Mouse (Mus musculus): ENCODE results near the gene Elovl6.
A peak's percentile ranks its signal among the peaks of the same experiment; 100 is the strongest.

Elovl6 gene

DNA sequence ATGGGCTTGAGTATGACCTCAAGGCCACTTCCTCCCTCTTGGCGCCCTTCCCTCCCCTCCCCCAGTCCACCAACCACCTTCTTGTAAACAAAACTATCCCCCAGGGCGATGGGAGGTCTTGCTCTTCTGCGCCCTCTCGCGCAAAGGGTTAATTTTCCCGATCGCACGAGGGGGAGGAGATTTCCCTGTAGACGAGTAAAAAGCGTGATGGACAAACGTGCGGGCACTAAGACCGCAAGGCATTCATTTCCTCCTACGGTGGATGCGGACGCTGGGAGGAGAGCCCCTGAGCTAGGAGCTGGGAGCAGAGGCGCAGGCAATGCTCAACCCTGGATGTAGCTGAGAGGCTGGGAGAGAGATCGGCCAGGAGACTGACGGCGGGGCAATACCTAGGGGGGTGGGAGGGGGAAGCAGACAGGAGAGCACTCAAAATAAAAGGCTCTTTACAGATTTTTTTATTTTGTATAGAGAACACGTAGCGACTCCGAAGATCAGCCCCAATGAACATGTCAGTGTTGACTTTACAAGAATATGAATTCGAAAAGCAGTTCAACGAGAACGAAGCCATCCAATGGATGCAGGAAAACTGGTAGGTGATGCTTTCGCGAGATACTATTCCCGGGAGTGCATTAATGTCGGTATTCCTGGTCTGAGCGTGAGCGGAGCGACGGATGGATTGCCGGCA, at the start of gene Elovl6:
TSS of gene Elovl6 (plus strand) at position 176 of the 685 bp plus-strand sequence.
- peak; percentile 63 to 66 for DNase-seq (ENCODE audit: low spot score in 2 of 2)

DNA sequence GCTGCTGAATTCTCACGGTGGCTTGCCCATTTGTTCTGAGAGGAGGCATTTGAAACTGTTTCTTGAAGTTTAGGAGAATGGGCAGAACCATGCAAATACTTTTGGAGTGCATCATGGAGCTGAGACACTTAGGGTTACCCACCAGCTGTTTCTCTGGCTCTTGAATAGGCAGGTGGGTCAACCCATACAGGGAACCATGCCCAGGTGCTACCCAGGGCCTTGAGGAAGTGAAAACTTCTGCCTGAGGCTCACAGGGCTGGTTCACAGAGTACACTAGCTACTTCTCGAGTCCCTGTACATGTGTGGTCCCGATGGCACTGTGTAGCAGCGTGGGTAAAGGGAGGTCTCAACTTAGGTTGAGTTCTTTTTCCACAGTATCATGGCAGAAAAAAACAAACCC, 43.4 kb upstream of the Elovl6 start:
- no peak for DNase-seq (ENCODE audit: low spot score in 2 of 2)

- DNase-seq (ENCODE audit: low spot score in 2 of 2), result no peak
Observed at GRCm38 (mm10) chr3:129494123-129494522, 38.0 kb upstream of the Elovl6 start.

GRCm38 (mm10) chr3:129494731-129495130, 37.4 kb upstream of the Elovl6 start:
- DNase-seq (ENCODE audit: low spot score in 2 of 2), result no peak

GRCm38 (mm10) chr3:129503781-129504180, 28.4 kb upstream of the Elovl6 start:
- DNase-seq (ENCODE audit: low spot score in 2 of 2), result no peak

- no peak for DNase-seq (ENCODE audit: low spot score in 2 of 2)
Observed at GRCm38 (mm10) chr3:129504928-129505327, 27.2 kb upstream of the Elovl6 start.

- DNase-seq (ENCODE audit: low spot score in 2 of 2), result no peak
Observed at GRCm38 (mm10) chr3:129507736-129508135, 24.4 kb upstream of the Elovl6 start.

- DNase-seq (ENCODE audit: low spot score in 2 of 2), result no peak
Observed at GRCm38 (mm10) chr3:129508571-129508970, 23.6 kb upstream of the Elovl6 start.

- DNase-seq (ENCODE audit: low spot score in 2 of 2), result peak; percentile 30 to 66
Observed at GRCm38 (mm10) chr3:129509725-129510124, 22.4 kb upstream of the Elovl6 start.

DNA sequence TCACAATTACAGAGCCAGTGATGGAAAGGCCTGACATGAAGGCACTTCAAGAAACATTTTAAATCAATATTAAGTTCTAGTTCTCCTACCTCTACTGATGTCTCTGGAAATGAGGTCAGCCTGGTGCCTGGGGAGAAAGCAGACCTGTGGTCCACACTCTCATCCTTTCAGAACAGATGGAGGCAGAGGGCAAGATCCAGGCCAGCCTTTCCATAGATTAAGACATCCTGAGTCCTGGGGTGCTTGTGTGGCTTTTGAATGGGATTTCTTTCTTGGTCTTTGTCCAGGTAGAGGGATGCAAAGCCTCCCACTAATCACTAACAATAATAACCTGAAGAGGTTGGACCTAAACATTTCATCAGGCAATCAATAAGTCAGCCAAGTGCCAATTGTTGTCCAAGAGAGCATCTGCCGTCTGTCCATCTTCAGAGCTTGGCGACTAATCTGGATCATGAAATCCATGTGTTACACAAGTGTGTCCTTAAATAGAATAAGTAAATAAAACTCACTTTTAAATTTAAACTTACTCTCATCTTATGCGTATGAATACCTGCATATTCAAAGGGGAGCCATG, 16.2 kb upstream of the Elovl6 start:
- no peak for DNase-seq (ENCODE audit: low spot score in 2 of 2)

- no peak for DNase-seq (ENCODE audit: low spot score in 2 of 2)
Observed at GRCm38 (mm10) chr3:129520499-129520898, 11.7 kb upstream of the Elovl6 start.

DNA sequence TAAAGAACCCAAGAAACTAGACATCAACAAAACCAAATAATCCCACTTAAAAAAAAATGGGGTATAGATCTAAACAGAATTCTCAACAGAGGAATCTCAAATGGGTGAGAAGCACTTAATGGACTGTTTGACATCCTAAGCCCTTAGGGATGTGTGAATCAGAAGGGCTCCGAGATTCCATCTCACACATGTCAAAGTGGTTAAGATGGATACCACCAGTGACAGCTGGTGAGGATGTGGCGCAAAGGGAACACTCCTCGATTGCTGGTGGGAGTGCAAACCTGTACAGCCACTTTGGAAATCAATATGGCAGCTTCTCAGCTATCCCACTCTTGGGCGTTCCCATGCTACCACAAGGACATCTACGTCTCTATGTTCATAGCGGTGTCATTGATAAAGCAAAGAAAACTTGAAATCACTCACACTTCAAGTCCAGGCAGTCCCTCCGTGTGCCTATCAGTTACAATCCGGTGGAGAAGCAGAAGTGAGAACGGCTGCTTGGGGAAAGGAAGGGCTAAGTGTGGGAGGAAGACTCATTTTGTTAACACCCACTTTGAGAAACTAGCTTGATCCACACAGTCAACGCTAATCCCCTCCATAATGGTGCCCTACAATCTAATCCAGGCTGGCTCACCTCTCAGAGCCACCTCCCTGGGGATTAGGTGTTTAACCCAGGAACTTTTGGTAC, 8.6 kb upstream of the Elovl6 start:
- DNase-seq (ENCODE audit: low spot score in 2 of 2), result no peak

DNA sequence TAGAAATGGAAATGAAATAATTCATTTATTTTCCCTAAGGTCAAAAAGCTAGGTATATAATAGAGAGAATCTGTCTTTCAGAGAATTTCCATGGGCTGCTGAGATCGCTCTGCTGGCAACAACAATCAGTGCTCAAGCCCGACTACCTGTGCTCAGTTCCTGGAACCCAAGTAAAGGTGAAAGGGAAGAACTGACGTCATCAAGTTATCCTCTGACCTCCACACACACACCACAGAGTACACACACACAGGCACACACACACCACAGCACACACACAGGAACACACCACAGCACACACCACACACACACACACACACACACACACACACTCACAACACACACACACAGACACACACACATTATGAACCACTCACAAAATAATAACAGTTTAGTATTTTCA, 5.1 kb upstream of the Elovl6 start:
- no peak for DNase-seq (ENCODE audit: low spot score in 2 of 2)

DNA sequence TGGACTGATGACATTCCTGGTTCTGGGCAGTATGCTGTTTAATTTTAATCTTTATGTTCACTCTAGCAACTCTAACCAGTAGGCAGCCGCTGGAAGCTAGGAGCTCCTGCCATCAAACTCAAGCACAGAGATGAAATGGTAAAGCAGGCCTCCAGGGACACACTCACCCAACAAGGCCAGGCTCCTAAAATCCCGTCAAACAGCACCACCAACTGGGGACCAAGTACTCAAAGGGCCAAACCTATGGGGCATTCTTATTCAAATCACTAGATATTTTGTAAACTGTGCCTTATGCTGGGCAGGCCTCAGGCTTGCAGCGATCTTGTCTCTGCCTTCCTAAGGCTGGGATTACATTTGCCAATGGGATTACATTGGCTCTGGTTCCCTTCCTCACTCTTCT, 2.8 kb upstream of the Elovl6 start:
- no peak for DNase-seq (ENCODE audit: low spot score in 2 of 2)

- no peak for DNase-seq (ENCODE audit: low spot score in 2 of 2)
Observed at GRCm38 (mm10) chr3:129530461-129530860, 1.7 kb upstream of the Elovl6 start.

- no peak for DNase-seq (ENCODE audit: low spot score in 2 of 2)
Observed at GRCm38 (mm10) chr3:129532865-129533742, 949 bp downstream of the Elovl6 start.

GRCm38 (mm10) chr3:129533743-129534530, 1.8 kb downstream of the Elovl6 start:
- peak; percentile 68 to 71 for DNase-seq (ENCODE audit: low spot score in 2 of 2)

GRCm38 (mm10) chr3:129535444-129535843, 3.3 kb downstream of the Elovl6 start:
- no peak for DNase-seq (ENCODE audit: low spot score in 2 of 2)

DNA sequence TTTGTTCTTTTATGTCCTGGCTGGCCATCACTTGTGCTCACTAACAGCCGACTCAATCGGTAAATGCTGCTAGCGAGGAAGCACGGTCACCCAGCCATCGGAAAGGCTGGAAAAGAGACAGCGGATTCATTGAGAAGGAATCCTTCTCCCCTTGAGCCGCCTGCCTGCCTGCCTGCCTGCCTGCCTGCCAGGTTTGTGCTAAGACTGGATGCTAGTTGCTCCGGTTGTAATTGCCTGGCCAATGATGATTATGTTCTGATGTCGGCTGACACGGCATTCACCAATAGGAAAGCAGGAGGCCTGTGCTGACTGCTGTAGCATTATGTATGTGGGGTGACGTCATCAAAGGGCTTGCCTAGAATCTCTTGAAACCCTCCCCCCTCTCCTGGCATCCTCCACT, 4.0 kb downstream of the Elovl6 start:
- peak; percentile 78 for DNase-seq (ENCODE audit: low spot score in 2 of 2)

DNA sequence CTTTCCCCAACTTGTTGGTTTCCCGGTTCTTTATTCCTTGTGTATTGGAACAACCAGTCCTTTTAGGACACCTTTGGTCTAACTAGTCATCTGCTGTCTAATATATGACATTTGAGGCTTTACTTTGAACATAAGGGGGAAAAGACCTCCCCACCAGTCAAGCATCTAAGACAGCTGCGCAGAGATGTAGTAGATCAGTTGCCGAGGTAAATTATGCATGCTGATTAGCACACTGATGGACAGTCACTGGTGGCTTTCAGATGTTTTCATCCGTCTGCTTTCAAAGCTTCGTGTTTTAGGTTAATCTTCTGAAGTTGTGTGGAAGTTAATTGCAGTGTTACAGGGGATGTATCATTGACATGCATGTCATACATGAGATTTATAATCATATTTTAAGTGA, 5.8 kb downstream of the Elovl6 start:
- no peak for DNase-seq (ENCODE audit: low spot score in 2 of 2)

DNA sequence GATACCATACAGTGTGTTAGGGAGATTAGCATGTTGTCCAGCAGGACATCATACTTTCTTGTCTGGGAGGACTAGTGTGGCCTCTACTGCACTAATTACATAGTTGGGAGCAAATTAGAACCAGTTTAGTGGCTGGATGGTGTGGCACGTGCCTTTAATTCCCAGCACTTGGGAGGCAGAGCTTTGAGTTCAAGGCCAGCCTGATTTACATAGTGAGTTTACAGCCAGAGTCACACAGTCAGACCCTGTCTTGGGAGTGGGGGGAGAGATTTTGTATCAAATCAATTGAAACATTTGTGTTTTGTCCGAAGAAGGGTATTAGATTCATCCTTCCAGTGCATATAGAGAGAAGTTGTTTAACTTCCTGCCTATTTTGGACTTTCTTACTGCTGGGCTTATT, 8.7 kb downstream of the Elovl6 start:
- DNase-seq (ENCODE audit: low spot score in 2 of 2), result no peak

Data from urinary bladder, postnatal 4 days (tissue).